Mouse (Mus musculus): ENCODE results near the gene Kel.

Kel gene

GRCm38 (mm10) chr6:41646672-41647071 lies 57.5 kb downstream of the Kel start:
- no peak for DNase-seq (ENCODE audit: low read depth, low spot score)

DNA sequence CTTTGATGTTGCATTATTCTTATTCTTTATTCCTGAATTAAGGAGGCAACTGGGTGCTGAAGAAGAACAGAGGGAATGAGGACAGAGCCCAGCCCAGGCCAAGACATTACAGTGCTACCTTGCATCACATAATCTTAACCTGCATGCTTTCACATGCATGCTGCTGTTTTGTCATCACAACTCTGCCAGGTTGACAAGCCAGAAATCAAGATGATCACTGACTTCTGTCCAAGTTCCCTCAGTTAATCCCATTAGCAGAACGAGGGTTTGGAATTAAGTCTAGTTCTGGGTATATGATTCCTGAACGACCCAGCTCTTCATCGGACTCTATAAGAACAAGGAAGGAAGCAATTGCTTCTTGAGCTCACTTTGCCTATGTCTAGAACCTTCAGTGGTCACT lies 57.9 kb downstream of the Kel start:
- DNase-seq (ENCODE audit: low read depth, low spot score), result no peak

DNA sequence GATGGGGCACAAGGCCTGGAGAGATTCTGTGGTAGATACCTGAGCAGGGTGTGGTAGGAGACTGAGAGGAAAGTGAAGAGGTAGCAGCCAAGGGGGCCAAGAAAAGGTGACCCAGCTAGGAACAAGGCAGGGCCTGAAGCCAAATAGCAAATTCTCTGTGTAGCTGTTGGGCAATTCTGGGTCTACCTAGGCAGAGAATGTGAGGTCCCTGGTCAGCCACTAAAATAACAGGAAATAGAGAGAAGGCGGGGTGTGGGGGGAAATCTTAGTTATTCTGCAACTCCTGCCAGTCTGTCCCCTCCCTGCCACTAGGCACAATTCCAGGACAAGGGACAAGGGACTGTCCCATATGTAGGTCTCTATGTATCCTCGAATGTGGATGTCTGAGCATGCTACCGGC lies 60.9 kb downstream of the Kel start:
- DNase-seq (ENCODE audit: low read depth, low spot score), result no peak

- DNase-seq (ENCODE audit: low read depth, low spot score), result no peak
Observed at GRCm38 (mm10) chr6:41642765-41643164, 61.4 kb downstream of the Kel start.

GRCm38 (mm10) chr6:41641173-41641866 lies 62.8 kb downstream of the Kel start:
- DNase-seq (ENCODE audit: low read depth, low spot score), result no peak

GRCm38 (mm10) chr6:41640449-41640848 lies 63.7 kb downstream of the Kel start:
- no peak for DNase-seq (ENCODE audit: low read depth, low spot score)

- no peak for DNase-seq (ENCODE audit: low read depth, low spot score)
Observed at GRCm38 (mm10) chr6:41637927-41638506, 66.1 kb downstream of the Kel start.

DNA sequence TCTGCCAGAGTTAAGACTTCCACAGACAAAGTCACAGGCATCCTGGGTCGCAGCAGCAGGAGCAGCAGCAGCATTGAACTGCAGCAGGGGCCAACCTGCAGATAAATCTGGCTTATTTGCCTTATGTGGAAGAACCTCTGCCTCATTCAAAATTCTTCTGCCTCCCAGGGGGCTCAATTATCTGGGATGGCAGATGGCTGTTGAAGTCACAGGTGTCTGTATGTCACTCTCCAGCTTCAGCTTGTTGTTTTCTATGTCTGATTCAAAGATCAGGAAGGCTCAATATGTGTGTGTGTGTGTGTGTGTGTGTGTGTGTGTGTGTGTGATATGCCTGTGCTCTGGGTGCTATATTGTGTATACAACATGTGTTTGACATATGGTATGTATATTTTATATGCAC lies 66.7 kb downstream of the Kel start:
- no peak for DNase-seq (ENCODE audit: low read depth, low spot score)

Data from CD4-positive helper T cell, adult 2 months (primary cell).